Mouse (Mus musculus) stomach, embryonic 16.5 days (tissue): ENCODE measurements around the gene Cracr2a. TPM values are rescaled to one million over a fixed set of nuclear protein-coding genes. Genes with fewer than 3 reads are reported as not detected.

Source experiments
- ATAC-seq: fragments of 200-750 bp; cut with Nextera tagmentation; 2 replicates; pipeline ENCODE4 v1.8.0; 2017; ENCODE audit warnings: moderate number of reproducible peaks, moderate TSS enrichment; ENCODE audit not compliant: insufficient read depth, low FRiP score
- H3K27ac ChIP-seq: fragments of 300-500 bp; sonication (generic); 2 replicates; pipeline ENCODE4 v1.5.1; 2014; ENCODE audit warnings: low read length
- H3K27me3 ChIP-seq: fragments of 300-500 bp; sonication (generic); 2 replicates; pipeline ENCODE4 v1.6.1; 2014; ENCODE audit warnings: low read length, control low read depth, mixed read lengths; ENCODE audit not compliant: control insufficient read depth, insufficient read depth
- H3K36me3 ChIP-seq: fragments of 300-500 bp; sonication (generic); 2 replicates; pipeline ENCODE4 v1.6.1; 2014; ENCODE audit warnings: low read length; ENCODE audit not compliant: control insufficient read depth, insufficient read depth
- H3K4me1 ChIP-seq: fragments of 300-500 bp; sonication (generic); 2 replicates; pipeline ENCODE4 v1.6.1; 2014; ENCODE audit warnings: low read length, control low read depth, mixed read lengths; ENCODE audit not compliant: control insufficient read depth, insufficient read depth
- H3K4me2 ChIP-seq: fragments of 300-500 bp; sonication (generic); 2 replicates; pipeline ENCODE4 v1.6.1; 2014; ENCODE audit warnings: low read depth, low read length, mixed read lengths
- H3K4me3 ChIP-seq: fragments of 300-500 bp; sonication (generic); replicated peaks from 2 replicates; pipeline ENCODE4 v1.5.1; 2014; ENCODE audit warnings: mild to moderate bottlenecking, low read length
- H3K9ac ChIP-seq: fragments of 300-500 bp; sonication (generic); 2 replicates; pipeline ENCODE4 v1.6.1; 2014; ENCODE audit warnings: low read length
- H3K9me3 ChIP-seq: fragments of 300-500 bp; sonication (generic); replicated peaks from 2 replicates; pipeline ENCODE4 v1.6.1; 2016; ENCODE audit warnings: low read length, control low read depth; ENCODE audit not compliant: control insufficient read depth
- WGBS: fragments of 180-500 bp; shearing (Covaris S2); extraction: QIAGEN DNeasy Blood & Tissue Kit; methylation state at CpG from one replicate; pipeline ENCODE4 v1.1.7; 2014; 5-methylcytosine and 5-hydroxymethylcytosine counted together
- polyA plus RNA-seq: library from polyadenylated mRNA; unstranded; fragments of >200 nt; fragmentation: Nextera tagmentation; extraction: Ambion mirVana; gene quantifications from 2 replicates; pipeline ENCODE4 v1.2.1, GENCODE M21; 2015

Gene Cracr2a
- polyA plus RNA-seq, 1 experiment from 2014 or later = 3.1 TPM

DNA sequence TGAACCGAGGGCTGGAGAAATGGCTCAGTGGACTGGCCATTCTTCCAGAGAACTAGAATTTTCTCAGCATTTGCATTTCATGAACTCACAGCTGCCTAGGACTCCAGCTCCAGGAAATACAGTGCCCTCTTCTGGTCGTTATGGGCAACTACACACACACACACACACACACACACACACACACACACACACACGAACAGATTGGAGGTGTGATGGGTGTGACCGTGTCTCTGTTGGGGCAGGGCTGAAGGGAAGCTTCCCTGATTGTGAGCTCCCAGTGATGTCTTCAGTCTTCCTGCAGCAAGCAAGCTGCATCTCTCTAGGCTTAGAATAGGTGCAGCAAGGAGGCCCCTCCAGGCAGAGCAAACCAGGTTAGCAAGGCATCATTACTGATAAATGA, 8.2 kb upstream of the Cracr2a start:
- no peak overlapping the region for H3K27ac ChIP-seq
- no peaks in the 10 kb centered on the region for H3K9me3 ChIP-seq
- no peak for ATAC-seq
- no peak overlapping the region for H3K9ac ChIP-seq
- 80% methylated on average over 4 of the region's 4 CpGs for WGBS
- H3K4me3 ChIP-seq = no peak overlapping the region
- H3K27me3 ChIP-seq = no peaks in the 10 kb centered on the region
- peaks cover 3% of the 10 kb centered on the region; the same call in 1 of the 2 replicates for H3K4me1 ChIP-seq
- H3K36me3 ChIP-seq = no peaks in the 10 kb centered on the region
- no peak overlapping the region for H3K4me2 ChIP-seq

DNA sequence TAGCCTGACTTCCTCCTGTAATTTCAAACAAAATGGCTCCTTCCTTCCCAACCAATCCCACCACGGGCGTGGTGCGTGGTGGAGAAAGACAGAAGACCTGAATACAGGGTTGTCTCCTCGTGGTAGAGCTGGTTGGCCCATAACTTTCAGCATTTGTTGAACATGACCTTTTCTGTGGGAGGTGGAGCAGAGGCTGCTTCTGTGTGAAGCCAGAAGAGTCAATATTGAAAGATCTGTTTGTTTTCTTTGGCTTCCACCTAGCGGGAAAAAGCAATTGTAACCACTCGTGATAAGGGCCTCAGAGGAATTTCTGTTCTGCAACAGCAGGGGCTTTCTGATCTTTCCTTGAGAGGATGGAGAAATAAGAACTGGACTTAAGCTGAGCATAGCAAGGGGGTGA, 5.6 kb upstream of the Cracr2a start:
- no peak overlapping the region for H3K4me3 ChIP-seq
- no peak overlapping the region for H3K27ac ChIP-seq
- H3K36me3 ChIP-seq = no peaks in the 10 kb centered on the region
- no peak overlapping the region for H3K4me2 ChIP-seq
- no peaks in the 10 kb centered on the region for H3K27me3 ChIP-seq
- 0 out of 2 replicates have a peak, but pooled peaks cover 1% of the 10 kb centered on the region for H3K4me1 ChIP-seq
- no peaks in the 10 kb centered on the region for H3K9me3 ChIP-seq
- ATAC-seq = peak; percentile 47; the same call in 1 of the 2 replicates
- whole genome bisulfite sequencing = 40% methylated on average over 6 of the region's 6 CpGs
- H3K9ac ChIP-seq = no peak overlapping the region

DNA sequence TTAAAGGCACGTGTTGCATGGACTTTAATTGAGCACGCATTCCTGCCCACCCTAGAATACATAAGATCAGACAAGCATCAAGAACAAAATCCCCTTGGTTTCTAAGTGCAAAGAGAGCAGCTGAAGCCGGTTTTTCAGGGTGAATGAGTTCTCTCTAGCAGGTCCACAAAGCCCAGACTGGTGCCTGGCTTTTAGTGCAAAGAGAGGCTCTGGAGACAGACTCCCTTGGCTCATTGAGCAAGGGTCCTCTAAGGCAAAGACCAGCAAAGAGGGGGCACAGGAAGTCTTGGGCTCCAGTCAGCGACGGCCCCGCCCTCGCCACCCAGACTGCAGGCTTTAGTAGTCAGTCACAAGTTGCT, 287 bp upstream of the Cracr2a start:
- Histone ChIP-seq H3K9me3 (no peaks in the 10 kb centered on the region), H3K4me3 (peak overlapping the region; percentile 60), H3K27me3 (no peaks in the 10 kb centered on the region), H3K36me3 (no peaks in the 10 kb centered on the region), H3K4me1 (peaks cover 6% of the 10 kb centered on the region; the same call in 1 of the 2 replicates), H3K9ac (peak overlapping the region; percentile 74), H3K27ac (peak overlapping the region; percentile 86), H3K4me2 (peak overlapping the region; percentile 74)
- ATAC-seq = no peak; the same call in 1 of the 2 replicates
- 7% methylated on average over 7 of the region's 7 CpGs for WGBS

DNA sequence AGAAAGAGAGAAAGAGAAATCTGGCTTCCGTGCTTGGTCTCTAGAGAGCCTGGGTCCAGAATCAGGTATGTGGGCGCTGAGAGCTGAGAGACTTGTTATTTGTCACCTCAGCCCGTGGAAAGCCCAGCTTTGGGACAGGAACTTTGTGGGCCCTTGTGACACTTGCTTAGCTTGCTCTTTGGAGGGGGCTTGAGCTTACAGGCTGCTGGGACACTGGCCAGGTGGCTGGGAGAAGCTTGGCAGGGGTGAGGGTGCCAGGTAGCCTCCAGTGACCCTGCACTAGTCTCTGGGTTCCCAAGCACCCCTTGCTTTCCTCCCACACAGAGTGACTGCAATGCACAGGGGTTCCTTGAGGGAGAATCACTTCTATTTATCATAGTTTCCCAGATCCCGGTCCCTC, 2.4 kb downstream of the Cracr2a start:
- Histone ChIP-seq H3K9ac (no peak overlapping the region), H3K4me2 (no peak overlapping the region), H3K27ac (no peak overlapping the region), H3K4me3 (no peak overlapping the region), H3K4me1 (peaks cover 6% of the 10 kb centered on the region; the same call in 1 of the 2 replicates), H3K36me3 (no peaks in the 10 kb centered on the region), H3K9me3 (0 out of 2 replicates have a peak, but pooled peaks cover 2% of the 10 kb centered on the region), H3K27me3 (no peaks in the 10 kb centered on the region)
- 65% methylated on average over 4 of the region's 4 CpGs for WGBS
- ATAC-seq = no peak

DNA sequence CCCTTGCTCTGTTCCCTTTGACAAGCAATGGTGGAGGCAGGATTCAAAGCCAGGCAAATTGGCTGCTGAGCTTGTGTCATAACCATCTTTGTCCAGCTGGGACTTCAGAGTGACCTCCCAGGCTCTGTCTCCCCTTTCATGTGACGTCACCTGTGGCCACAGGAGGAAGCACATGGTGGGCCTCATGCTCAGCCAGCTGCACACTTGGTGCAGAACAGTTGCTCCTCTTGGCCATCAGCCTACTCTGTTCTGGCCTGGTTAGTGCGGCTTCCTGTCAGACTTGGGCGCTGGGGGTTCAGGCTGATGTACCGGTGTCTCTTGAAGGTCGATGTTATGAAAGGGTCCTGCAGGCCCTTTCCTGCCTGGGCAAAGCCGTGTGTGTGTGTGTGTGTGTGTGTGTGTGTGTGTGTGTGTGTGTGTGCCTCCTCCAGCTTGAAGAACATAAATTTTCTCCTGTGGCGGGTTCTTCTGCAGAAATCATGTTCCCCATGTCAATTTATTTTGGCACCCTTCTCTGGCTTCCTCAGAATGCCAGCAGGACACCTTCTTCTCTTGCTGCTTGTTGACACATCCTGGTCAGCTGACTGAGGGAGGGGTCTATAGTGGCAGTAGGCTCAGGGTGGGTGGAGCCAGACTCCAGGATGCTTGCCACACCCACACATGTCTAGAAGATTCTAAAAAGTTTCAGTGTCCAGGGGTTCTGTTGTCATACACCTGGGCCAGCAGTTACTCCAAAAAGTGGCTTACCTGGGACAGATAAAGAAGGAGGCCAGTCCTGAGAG, 5.0 kb downstream of the Cracr2a start:
- H3K27ac ChIP-seq = no peak overlapping the region
- no peak overlapping the region for H3K4me2 ChIP-seq
- 0 out of 2 replicates have a peak, but pooled peaks cover 2% of the 10 kb centered on the region for H3K9me3 ChIP-seq
- peaks cover 2% of the 10 kb centered on the region; the same call in 1 of the 2 replicates for H3K4me1 ChIP-seq
- H3K36me3 ChIP-seq = no peaks in the 10 kb centered on the region
- no peak for ATAC-seq
- WGBS = 68% methylated on average over 7 of the region's 7 CpGs
- H3K27me3 ChIP-seq = no peaks in the 10 kb centered on the region
- H3K9ac ChIP-seq = no peak overlapping the region
- H3K4me3 ChIP-seq = no peak overlapping the region

DNA sequence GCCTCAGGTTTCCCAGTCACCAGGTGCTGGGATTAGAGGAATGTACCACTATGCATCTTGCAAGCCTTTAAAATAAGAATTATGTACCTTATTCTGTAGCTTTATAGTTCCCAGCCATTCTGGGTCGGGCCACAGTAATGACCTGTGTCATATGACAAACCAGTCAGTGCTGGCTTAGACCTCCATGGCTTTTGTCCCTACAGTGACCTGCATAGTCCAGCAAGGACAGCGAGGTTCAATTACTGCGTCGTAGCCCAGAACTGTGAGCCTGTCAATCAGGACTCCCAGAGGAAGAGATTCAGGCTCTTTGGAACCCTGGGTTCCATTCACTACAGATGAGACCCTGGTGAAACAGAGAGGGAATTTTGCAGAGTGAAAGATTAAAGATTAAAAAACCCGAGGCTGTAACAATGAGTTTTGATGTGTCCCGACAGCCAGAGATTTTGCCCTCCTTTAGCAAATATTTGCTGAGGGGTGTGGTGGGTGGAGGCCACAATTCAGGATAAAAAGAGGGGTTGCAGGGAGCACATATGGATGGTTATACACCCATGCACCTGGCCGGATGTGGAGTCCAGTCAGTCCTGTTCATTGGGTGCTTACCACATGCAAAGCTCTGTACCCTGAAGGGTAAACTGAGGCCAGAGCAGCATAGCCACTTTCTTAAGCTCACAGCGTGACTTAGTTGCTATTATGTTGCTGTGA, 10.9 kb downstream of the Cracr2a start:
- peak overlapping the region; percentile 85 for H3K27ac ChIP-seq
- peak; percentile 89 for ATAC-seq

DNA sequence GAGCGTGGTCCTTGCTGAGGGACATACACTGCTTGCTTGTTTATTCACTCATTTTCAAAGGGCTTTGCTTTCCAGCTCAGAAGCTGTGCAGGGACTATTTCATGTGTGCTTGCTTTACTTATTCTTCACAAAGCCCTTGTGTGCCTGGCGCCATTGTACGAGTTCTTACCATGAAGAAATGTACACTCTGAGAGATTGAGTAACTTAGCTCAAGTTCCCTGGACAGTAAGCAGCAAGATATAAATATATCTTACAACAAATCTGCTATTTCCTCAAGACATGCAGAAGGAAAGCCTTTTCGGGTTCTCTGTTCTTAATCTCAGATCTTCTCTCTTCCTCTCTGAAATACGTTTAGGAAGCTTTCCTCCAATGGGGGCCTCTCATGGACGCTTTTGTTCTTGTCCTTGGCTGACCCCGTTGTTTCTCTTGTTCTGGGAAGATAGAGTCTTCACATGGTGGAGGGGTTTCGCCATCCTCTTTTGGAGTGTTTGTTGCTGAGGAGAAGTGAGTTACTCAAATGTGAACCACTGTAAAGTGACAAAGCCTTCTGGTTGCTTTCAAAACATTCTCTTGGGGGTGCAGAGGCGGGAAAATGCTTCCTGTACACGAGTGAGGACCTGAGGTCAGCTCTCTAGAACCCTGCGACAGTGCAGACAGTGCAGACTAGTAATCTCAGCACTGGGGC, 12.8 kb downstream of the Cracr2a start:
- Histone ChIP-seq H3K9ac (no peak overlapping the region), H3K36me3 (no peaks in the 10 kb centered on the region), H3K9me3 (no peaks in the 10 kb centered on the region), H3K4me1 (peaks cover 4% of the 10 kb centered on the region), H3K27ac (peak overlapping the region; percentile 4; the same call in 1 of the 2 replicates), H3K4me3 (no peak overlapping the region), H3K4me2 (no peak overlapping the region), H3K27me3 (no peaks in the 10 kb centered on the region)
- no peak for ATAC-seq
- 59% methylated on average over 11 of the region's 11 CpGs for WGBS

More for the DNA sequence above, 10.9 kb downstream of the Cracr2a start:
- Histone ChIP-seq H3K4me2 (no peak overlapping the region), H3K9ac (no peak overlapping the region), H3K4me3 (no peak overlapping the region), H3K36me3 (no peaks in the 10 kb centered on the region), H3K4me1 (peaks cover 4% of the 10 kb centered on the region), H3K9me3 (no peaks in the 10 kb centered on the region), H3K27me3 (no peaks in the 10 kb centered on the region)
- WGBS = 52% methylated on average over 8 of the region's 8 CpGs

DNA sequence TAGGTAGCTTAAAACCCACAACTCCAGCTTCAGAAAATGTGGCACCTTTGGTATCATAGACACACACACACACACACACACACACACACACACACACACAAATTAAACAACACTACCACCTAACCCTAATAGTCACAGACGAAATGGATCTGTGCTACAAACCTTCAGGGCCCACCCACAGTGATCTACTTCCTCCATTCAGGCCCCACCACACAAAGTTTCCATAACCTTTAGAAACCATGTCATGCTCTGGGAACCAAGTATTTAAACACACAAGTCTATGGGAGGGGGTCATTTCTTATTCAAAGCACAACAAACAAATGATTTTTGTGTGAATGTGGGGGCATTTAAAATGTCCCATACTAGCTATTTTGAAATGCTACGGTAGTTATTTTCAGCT, 14.1 kb downstream of the Cracr2a start:
- 86% methylated on average over 2 of the region's 2 CpGs for WGBS
- Histone ChIP-seq H3K9me3 (no peaks in the 10 kb centered on the region), H3K27me3 (no peaks in the 10 kb centered on the region), H3K27ac (no peak overlapping the region), H3K9ac (no peak overlapping the region), H3K4me1 (peaks cover 4% of the 10 kb centered on the region), H3K36me3 (no peaks in the 10 kb centered on the region), H3K4me2 (no peak overlapping the region), H3K4me3 (no peak overlapping the region)
- ATAC-seq = no peak

DNA sequence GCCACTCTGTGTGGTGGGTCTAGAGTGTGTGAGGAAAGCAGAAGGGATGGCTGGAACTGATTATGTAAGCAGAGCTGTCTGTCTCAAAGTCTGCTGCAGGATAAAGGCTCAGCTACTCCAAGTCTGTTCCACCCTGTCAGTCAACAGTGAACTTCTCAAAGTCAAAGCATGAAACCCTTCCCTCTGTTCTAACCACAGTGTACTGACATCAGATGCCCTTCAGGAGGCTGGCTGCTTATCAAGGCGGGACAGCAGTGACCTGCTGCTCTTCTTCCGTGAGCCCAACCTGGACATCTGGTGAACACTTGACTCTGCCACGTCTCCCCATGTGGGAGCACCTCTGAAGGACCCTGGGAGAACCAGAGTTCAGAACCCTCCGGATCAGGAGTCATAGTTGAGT, 16.6 kb downstream of the Cracr2a start:
- Histone ChIP-seq H3K4me1 (peaks cover 7% of the 10 kb centered on the region), H3K4me3 (no peak overlapping the region), H3K9me3 (no peaks in the 10 kb centered on the region), H3K27ac (no peak overlapping the region), H3K36me3 (no peaks in the 10 kb centered on the region), H3K4me2 (no peak overlapping the region), H3K27me3 (no peaks in the 10 kb centered on the region), H3K9ac (no peak overlapping the region)
- no peak for ATAC-seq
- WGBS = 68% methylated on average over 4 of the region's 4 CpGs
